Mouse (Mus musculus) liver, embryonic 16.5 days (tissue): ENCODE data around the gene Trip11. TPM values are rescaled to one million over a fixed set of nuclear protein-coding genes. Genes with fewer than 3 reads are reported as not detected.

ENCODE experiments used
- ATAC-seq: fragments of 200-750 bp; cut with Nextera tagmentation; 2 replicates; pipeline ENCODE4 v1.8.0; 2017; ENCODE audit warnings: low read depth, mild to moderate bottlenecking, moderate number of reproducible peaks, moderate library complexity
- H3K27ac ChIP-seq: fragments of 300-500 bp; sonication (generic); 2 replicates; pipeline ENCODE4 v1.5.1; 2014; ENCODE audit warnings: mild to moderate bottlenecking, low read length
- H3K27me3 ChIP-seq: fragments of 300-500 bp; sonication (generic); 2 replicates; pipeline ENCODE4 v1.6.1; 2014; ENCODE audit warnings: low read depth, low read length, mixed read lengths; ENCODE audit not compliant: control insufficient read depth, insufficient read depth
- H3K36me3 ChIP-seq: fragments of 300-500 bp; sonication (generic); 2 replicates; pipeline ENCODE4 v1.6.1; 2014; ENCODE audit warnings: mild to moderate bottlenecking; ENCODE audit not compliant: control insufficient read depth, insufficient read depth
- H3K4me1 ChIP-seq: fragments of 300-500 bp; sonication (generic); 2 replicates; pipeline ENCODE4 v1.6.1; 2014; ENCODE audit warnings: low read depth, low read length, mixed read lengths; ENCODE audit not compliant: control insufficient read depth
- H3K4me2 ChIP-seq: fragments of 300-500 bp; sonication (generic); 2 replicates; pipeline ENCODE4 v1.6.1; 2014; ENCODE audit warnings: low read depth, low read length, mixed read lengths
- H3K4me3 ChIP-seq: fragments of 300-500 bp; sonication (generic); 2 replicates; pipeline ENCODE4 v1.5.1; 2014; ENCODE audit warnings: low read depth, mild to moderate bottlenecking, low read length
- H3K9ac ChIP-seq: fragments of 300-500 bp; sonication (generic); 2 replicates; pipeline ENCODE4 v1.6.1; 2014; ENCODE audit warnings: low read depth, low read length
- H3K9me3 ChIP-seq: fragments of 300-500 bp; sonication (generic); replicated peaks from 2 replicates; pipeline ENCODE4 v1.6.1; 2016; ENCODE audit warnings: low read length; ENCODE audit not compliant: control insufficient read depth
- WGBS: fragments of 180-500 bp; shearing (Covaris S2); extraction: QIAGEN DNeasy Blood & Tissue Kit; methylation state at CpG from one replicate; pipeline ENCODE4 v1.1.7; 2014; ENCODE audit not compliant: insufficient replicate concordance; 5-methylcytosine and 5-hydroxymethylcytosine counted together
- polyA plus RNA-seq: library from polyadenylated mRNA; unstranded; fragments of >200 nt; fragmentation: Nextera tagmentation; extraction: Ambion mirVana; gene quantifications from 2 replicates; pipeline ENCODE4 v1.2.1, GENCODE M21; 2015

The Trip11 gene
- polyA plus RNA-seq, 1 experiment from 2014 or later: 7.9 TPM

DNA sequence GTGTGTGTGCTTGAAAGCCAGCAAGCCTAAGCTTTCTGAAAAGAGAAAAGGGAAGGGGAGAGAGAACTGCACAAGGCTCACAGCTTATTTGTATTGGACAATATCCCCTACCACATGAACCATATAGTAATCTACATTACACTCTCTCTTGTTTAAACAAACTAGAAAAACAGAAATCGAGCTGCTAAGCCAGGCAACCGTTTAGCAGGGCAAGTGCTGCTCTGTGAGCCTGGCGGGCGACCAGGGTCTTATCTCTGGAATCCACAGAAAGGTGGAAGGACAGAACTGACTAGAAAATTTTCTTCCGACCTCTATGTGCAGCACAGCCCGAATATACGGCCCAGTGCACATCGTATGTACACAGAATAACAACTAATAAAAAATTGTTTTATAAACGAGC is 61.8 kb downstream of the Trip11 start:
- no peaks in the 10 kb centered on the region for H3K9me3 ChIP-seq
- no peak overlapping the region for H3K4me2 ChIP-seq
- WGBS: 67% methylated on average over 9 of the region's 9 CpGs
- no peak overlapping the region for H3K27ac ChIP-seq
- ATAC-seq: no peak
- no peaks in the 10 kb centered on the region for H3K27me3 ChIP-seq
- H3K4me3 ChIP-seq: no peak overlapping the region
- H3K36me3 ChIP-seq: no peaks in the 10 kb centered on the region
- no peak overlapping the region for H3K9ac ChIP-seq
- no peaks in the 10 kb centered on the region for H3K4me1 ChIP-seq

GRCm38 (mm10) chr12:101836546-101837274 is 76.4 kb downstream of the Trip11 start:
- 64% methylated on average over 10 of the region's 10 CpGs for WGBS
- Histone ChIP-seq H3K27me3 (no peaks in the 10 kb centered on the region), H3K27ac (no peak overlapping the region), H3K9me3 (no peaks in the 10 kb centered on the region), H3K36me3 (peaks cover 8% of the 10 kb centered on the region), H3K4me2 (no peak overlapping the region), H3K4me3 (no peak overlapping the region), H3K4me1 (no peaks in the 10 kb centered on the region), H3K9ac (no peak overlapping the region)
- ATAC-seq: no peak

DNA sequence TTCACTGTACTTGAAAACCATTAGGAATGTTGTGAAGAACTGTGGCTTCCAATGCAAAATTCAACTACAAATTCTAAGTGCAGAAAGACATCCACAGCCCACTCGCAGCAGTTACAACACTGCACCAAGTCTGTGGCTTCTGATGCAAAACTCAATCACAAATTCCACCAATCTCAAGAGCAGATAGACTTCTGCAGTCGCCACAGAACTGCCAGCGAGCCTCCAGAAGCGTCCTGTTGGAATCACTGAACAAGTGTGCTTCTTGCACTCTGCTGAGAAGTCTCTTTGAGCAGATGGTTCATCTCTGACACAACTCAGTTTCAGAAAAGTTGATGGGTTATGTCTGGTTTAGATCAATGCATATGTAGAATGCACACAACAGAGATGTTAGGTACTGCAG is 78.4 kb downstream of the Trip11 start:
- Histone ChIP-seq H3K27me3 (no peaks in the 10 kb centered on the region), H3K9ac (no peak overlapping the region), H3K36me3 (peaks cover 8% of the 10 kb centered on the region), H3K4me1 (no peaks in the 10 kb centered on the region), H3K4me3 (no peak overlapping the region), H3K4me2 (no peak overlapping the region), H3K9me3 (no peaks in the 10 kb centered on the region), H3K27ac (no peak overlapping the region)
- no peak for ATAC-seq
- WGBS: 73% methylated on average over 4 of the region's 4 CpGs

DNA sequence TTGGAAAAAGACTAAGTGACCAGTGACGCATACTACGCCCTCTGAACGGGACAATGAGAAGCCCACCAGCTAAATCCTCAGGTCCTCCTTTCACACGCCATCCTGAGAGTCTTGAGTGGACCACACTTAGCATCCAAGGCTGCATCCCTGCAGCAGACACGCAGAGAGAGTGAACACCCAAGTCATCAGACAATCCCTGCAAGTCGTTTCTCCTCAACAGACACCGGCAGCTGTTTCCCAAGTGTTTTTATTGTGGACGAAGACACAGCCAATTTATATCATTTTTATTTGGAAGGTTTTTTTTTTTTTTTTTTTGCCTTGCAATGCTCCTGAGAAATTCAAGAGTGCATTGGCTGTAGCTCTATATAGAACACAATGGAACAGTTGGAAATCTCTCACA is 79.3 kb downstream of the Trip11 start:
- peaks cover 6% of the 10 kb centered on the region for H3K36me3 ChIP-seq
- no peak overlapping the region for H3K4me2 ChIP-seq
- H3K9ac ChIP-seq: no peak overlapping the region
- no peak overlapping the region for H3K4me3 ChIP-seq
- no peaks in the 10 kb centered on the region for H3K4me1 ChIP-seq
- H3K9me3 ChIP-seq: no peaks in the 10 kb centered on the region
- 81% methylated on average over 8 of the region's 8 CpGs for WGBS
- H3K27ac ChIP-seq: no peak overlapping the region
- ATAC-seq: no peak
- H3K27me3 ChIP-seq: no peaks in the 10 kb centered on the region

DNA sequence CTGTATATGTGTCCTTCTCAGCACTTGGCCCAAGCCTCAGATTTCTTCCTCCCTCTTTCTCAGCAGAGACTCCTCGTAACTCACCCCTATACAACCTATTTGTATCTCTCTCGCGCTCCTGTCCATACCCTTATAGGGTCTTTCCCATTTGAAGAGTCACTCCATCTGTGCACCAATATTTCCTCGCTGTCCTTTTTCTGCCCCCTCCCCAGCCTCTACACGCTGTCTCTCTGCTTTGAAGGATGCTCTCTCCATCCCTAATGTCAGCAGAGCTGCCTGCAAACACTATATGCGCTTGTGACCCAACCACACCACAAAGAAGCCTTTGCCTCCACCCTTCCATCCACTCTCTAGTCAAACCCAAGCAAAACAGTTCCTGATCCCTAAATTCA is 80.0 kb downstream of the Trip11 start:
- peaks cover 5% of the 10 kb centered on the region; the same call in 1 of the 2 replicates for H3K36me3 ChIP-seq
- no peak overlapping the region for H3K9ac ChIP-seq
- no peaks in the 10 kb centered on the region for H3K9me3 ChIP-seq
- no peaks in the 10 kb centered on the region for H3K27me3 ChIP-seq
- no peak overlapping the region for H3K4me3 ChIP-seq
- no peaks in the 10 kb centered on the region for H3K4me1 ChIP-seq
- 81% methylated on average over 6 of the region's 6 CpGs for WGBS
- no peak for ATAC-seq
- no peak overlapping the region for H3K4me2 ChIP-seq
- H3K27ac ChIP-seq: no peak overlapping the region

GRCm38 (mm10) chr12:101832179-101833114 is 80.6 kb downstream of the Trip11 start:
- ATAC-seq: no peak
- Histone ChIP-seq H3K9me3 (no peaks in the 10 kb centered on the region), H3K27ac (no peak overlapping the region), H3K27me3 (no peaks in the 10 kb centered on the region), H3K4me3 (no peak overlapping the region), H3K9ac (no peak overlapping the region), H3K4me1 (no peaks in the 10 kb centered on the region), H3K36me3 (peaks cover 2% of the 10 kb centered on the region; the same call in 1 of the 2 replicates), H3K4me2 (no peak overlapping the region)
- WGBS: 56% methylated on average over 7 of the region's 7 CpGs

DNA sequence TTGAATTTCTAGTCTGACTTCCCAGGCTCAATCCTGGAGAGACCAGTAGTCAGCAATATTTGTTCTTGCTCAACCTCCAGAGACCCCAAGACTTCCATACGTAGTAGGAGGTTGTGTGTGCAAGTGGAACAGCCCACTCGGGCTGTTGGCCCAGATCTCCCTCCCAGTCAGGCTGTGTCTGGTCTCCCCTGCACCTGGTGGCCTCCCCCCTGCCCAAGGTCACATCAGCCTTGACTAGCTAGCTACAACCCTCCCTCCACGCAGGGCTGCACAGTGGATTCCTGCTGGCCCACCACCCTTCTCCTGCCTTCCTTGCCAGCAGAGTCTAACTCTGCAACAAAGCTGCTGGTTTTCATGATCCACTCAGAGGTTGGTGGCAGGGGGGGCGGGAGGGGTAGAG is 81.8 kb downstream of the Trip11 start:
- ATAC-seq: no peak
- H3K36me3 ChIP-seq: peaks cover 2% of the 10 kb centered on the region; the same call in 1 of the 2 replicates
- no peak overlapping the region for H3K27ac ChIP-seq

DNA sequence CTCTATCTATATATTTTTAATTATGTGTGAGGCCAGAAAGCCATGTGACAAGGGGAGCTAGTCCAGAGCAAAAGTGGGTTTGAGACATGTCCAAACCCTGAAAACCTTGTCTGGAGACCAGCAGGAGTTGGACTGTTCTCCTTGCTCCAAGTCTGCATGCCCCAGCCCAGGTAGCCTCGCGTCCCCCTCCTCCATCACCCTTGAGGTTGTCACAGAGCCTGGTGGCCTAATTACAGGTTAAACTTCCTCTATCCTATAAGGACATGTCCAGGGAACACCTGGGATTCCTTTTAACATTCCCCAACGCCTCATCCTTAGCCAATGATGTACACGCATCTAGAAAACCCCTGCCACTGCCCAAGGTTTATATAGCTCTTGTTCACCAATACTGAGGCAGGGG is 89.9 kb downstream of the Trip11 start:
- no peak overlapping the region for H3K4me2 ChIP-seq
- H3K9me3 ChIP-seq: no peaks in the 10 kb centered on the region
- no peak for ATAC-seq
- 71% methylated on average over 4 of the region's 4 CpGs for WGBS
- H3K9ac ChIP-seq: no peak overlapping the region
- no peak overlapping the region for H3K27ac ChIP-seq
- H3K4me1 ChIP-seq: no peaks in the 10 kb centered on the region
- no peaks in the 10 kb centered on the region for H3K36me3 ChIP-seq
- no peak overlapping the region for H3K4me3 ChIP-seq
- peaks cover 17% of the 10 kb centered on the region for H3K27me3 ChIP-seq

More for the DNA sequence above, 81.8 kb downstream of the Trip11 start:
- H3K4me1 ChIP-seq: no peaks in the 10 kb centered on the region
- no peak overlapping the region for H3K4me3 ChIP-seq
- no peak overlapping the region for H3K9ac ChIP-seq
- WGBS: 50% methylated on average over 4 of the region's 4 CpGs
- no peaks in the 10 kb centered on the region for H3K27me3 ChIP-seq
- H3K4me2 ChIP-seq: no peak overlapping the region
- H3K9me3 ChIP-seq: no peaks in the 10 kb centered on the region

GRCm38 (mm10) chr12:101821596-101821995 is 91.5 kb downstream of the Trip11 start:
- no peak for ATAC-seq
- WGBS: 12% methylated on average over 3 of the region's 3 CpGs

More at GRCm38 (mm10) chr12:101821596-101821995, 91.5 kb downstream of the Trip11 start:
- Histone ChIP-seq H3K9me3 (no peaks in the 10 kb centered on the region), H3K4me2 (no peak overlapping the region), H3K9ac (no peak overlapping the region), H3K27me3 (peaks cover 20% of the 10 kb centered on the region), H3K4me3 (no peak overlapping the region), H3K4me1 (no peaks in the 10 kb centered on the region), H3K27ac (no peak overlapping the region), H3K36me3 (no peaks in the 10 kb centered on the region)
